Comparison of ENCODE assay signal across 8 mouse cellular contexts in the genomic region with DNA sequence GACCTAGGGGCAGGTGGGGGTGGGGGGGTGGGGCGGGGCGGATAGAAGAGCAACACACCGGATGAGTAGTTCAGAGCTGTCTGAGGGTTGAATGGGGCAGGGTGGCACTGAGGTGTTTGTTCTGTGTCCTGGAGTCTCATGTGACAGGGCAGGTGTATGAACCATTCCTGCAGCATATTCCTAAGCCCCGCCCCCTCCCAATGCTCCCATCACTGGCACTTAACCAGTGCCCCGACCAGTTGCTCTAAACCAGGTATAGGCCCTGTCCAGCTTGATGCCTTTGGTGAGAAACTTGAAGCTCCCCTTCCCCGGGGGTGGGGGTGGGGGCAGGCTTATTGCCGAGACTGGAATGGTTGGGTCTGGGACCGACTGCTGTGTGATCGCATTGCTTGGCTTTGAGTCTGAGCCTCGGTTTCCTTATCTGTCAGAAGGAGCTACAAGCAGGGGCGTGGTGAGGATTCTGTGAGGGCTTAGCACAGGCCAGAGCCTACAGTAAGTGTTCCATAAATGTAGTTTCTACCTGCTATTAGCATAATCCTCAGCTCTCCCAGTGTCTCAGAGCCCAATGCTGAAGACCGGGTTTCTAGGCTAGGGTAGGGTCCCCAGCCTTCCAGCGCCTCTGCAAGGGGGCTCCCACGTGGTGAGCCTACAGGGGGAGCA. TPM values are rescaled to one million over a fixed set of nuclear protein-coding genes. Genes with fewer than 3 reads are reported as not detected.
DNase-seq lines count a peak whose midpoint lies in the region; ATAC-seq and TF ChIP-seq lines count a peak whose summit lies in the region.
"Had no signal": no experiment of that assay in that cellular context is flagged by ENCODE, and none has a peak within 500 bp of the region (broad histone marks: within the 10 kb centered on the region; RNA-seq: fewer than 3 reads in every experiment).

No protein-coding gene starts in this region.

- no peaks in the 10 kb centered on the region for H3K9me3 ChIP-seq in lung, embryonic 14.5 days (ENCODE audit: low read depth, low read length)
- no peaks in the 10 kb centered on the region for H3K9me3 ChIP-seq in forebrain, embryonic 16.5 days (ENCODE audit: control insufficient read depth, low read length)
- no peaks in the 10 kb centered on the region for H3K9me3 ChIP-seq in liver, embryonic 14.5 days (ENCODE audit: control insufficient read depth, low read length)
- no peaks in the 10 kb centered on the region for H3K9me3 ChIP-seq in stomach, embryonic 15.5 days

- H3K4me1 ChIP-seq in lung, embryonic 14.5 days (ENCODE audit: insufficient read depth): peaks cover 35% of the 10 kb centered on the region
- H3K4me1 ChIP-seq in forebrain, embryonic 16.5 days (replicated peaks; ENCODE audit: control insufficient read depth, insufficient read depth, low read length): peaks cover 78% of the 10 kb centered on the region
- no peaks in the 10 kb centered on the region; a peak in 2 of 4 replicates for H3K4me1 ChIP-seq in liver, embryonic 14.5 days (replicated peaks; ENCODE audit: control insufficient read depth in 2 of 2, insufficient read depth in 2 of 2, low read length in 1 of 2)
- H3K4me1 ChIP-seq in stomach, embryonic 15.5 days: peaks cover 73% of the 10 kb centered on the region

- 7% methylated on average over 14 of the region's 14 CpGs for WGBS in lung, embryonic 14.5 days
- WGBS in forebrain, embryonic 16.5 days: 2% methylated on average over 14 of the region's 14 CpGs
- WGBS in liver, embryonic 14.5 days (ENCODE audit: insufficient replicate concordance): 4% methylated on average over 14 of the region's 14 CpGs
- WGBS in stomach, embryonic 15.5 days: 11% methylated on average over 14 of the region's 14 CpGs

- TF ChIP-seq CTCF in lung, embryonic 14.5 days (IDR thresholded peaks at IDR 0.05; ENCODE audit: low read depth): no peak
- no peak for TF ChIP-seq CTCF in liver, embryonic 14.5 days (IDR thresholded peaks at IDR 0.05; ENCODE audit: low read depth)

- no peak for DNase-seq in lung, embryonic 14.5 days
- no peak for DNase-seq in lung, postnatal 25 days (ENCODE audit: low spot score)
- no peak for DNase-seq in liver, embryonic 14.5 days (ENCODE audit: low read depth in 3 of 3, low spot score in 3 of 3)
- no peak for DNase-seq in frontal cortex, postnatal 36 days (ENCODE audit: low spot score in 2 of 2)
- no peak for DNase-seq in left cerebral cortex, postnatal 10 days (ENCODE audit: extremely low spot score in 1 of 2, low spot score in 2 of 2)
- DNase-seq: gastrocnemius, postnatal 36 days had no signal

- H3K36me3 ChIP-seq in lung, embryonic 14.5 days (ENCODE audit: insufficient read depth): no peaks in the 10 kb centered on the region
- H3K36me3 ChIP-seq in forebrain, embryonic 16.5 days (ENCODE audit: control insufficient read depth, insufficient read depth): no peaks in the 10 kb centered on the region
- no peaks in the 10 kb centered on the region for H3K36me3 ChIP-seq in liver, embryonic 14.5 days (replicated peaks; ENCODE audit: control insufficient read depth, insufficient read depth, low read depth)
- no peaks in the 10 kb centered on the region for H3K36me3 ChIP-seq in stomach, embryonic 15.5 days

- H3K27me3 ChIP-seq in lung, embryonic 14.5 days (ENCODE audit: insufficient read depth, low read length): peaks cover 25% of the 10 kb centered on the region
- H3K27me3 ChIP-seq in forebrain, embryonic 16.5 days (replicated peaks; ENCODE audit: control insufficient read depth, insufficient read depth, low read length): peaks cover 30% of the 10 kb centered on the region
- peaks cover 57% of the 10 kb centered on the region for H3K27me3 ChIP-seq in liver, embryonic 14.5 days (ENCODE audit: control insufficient read depth, insufficient read depth, low read length)
- 0 out of 2 replicates have a peak, but pooled peaks cover 10% of the 10 kb centered on the region for H3K27me3 ChIP-seq in stomach, embryonic 15.5 days (replicated peaks)

- H3K4me3 ChIP-seq in lung, embryonic 14.5 days (ENCODE audit: low read depth, low read length): peak overlapping the region; percentile 32
- H3K4me3 ChIP-seq in forebrain, embryonic 16.5 days (replicated peaks; ENCODE audit: low read length): peak overlapping the region; percentile 49
- H3K4me3 ChIP-seq in liver, embryonic 14.5 days (ENCODE audit: insufficient read depth in 1 of 2, low read depth in 2 of 2, low read length in 2 of 2): peak overlapping the region in 1 of 2 experiments; percentile 23; a peak in 1 of 4 replicates
- peak overlapping the region; percentile 38 for H3K4me3 ChIP-seq in stomach, embryonic 15.5 days (replicated peaks)

- peak overlapping the region; percentile 22 for H3K9ac ChIP-seq in lung, embryonic 14.5 days
- peak overlapping the region; percentile 63 for H3K9ac ChIP-seq in forebrain, embryonic 16.5 days (replicated peaks; ENCODE audit: low read depth, low read length)
- H3K9ac ChIP-seq in liver, embryonic 14.5 days (replicated peaks): no peak overlapping the region
- H3K9ac ChIP-seq in stomach, embryonic 15.5 days: no peak overlapping the region

- peak overlapping the region; percentile 69 for H3K4me2 ChIP-seq in lung, embryonic 14.5 days
- peak overlapping the region; percentile 59 for H3K4me2 ChIP-seq in forebrain, embryonic 16.5 days (ENCODE audit: low read length)
- peak overlapping the region; percentile 48 for H3K4me2 ChIP-seq in liver, embryonic 14.5 days (ENCODE audit: low read depth)
- H3K4me2 ChIP-seq in stomach, embryonic 15.5 days: peak overlapping the region; percentile 76

- no peak for TF ChIP-seq EP300 in liver, embryonic 14.5 days (IDR thresholded peaks at IDR 0.05; ENCODE audit: low read depth)

- no peak overlapping the region; the same call in 1 of the 2 replicates for H3K27ac ChIP-seq in lung, embryonic 14.5 days (ENCODE audit: low read depth)
- H3K27ac ChIP-seq in forebrain, embryonic 16.5 days (ENCODE audit: low read length): peak overlapping the region; percentile 69
- H3K27ac ChIP-seq in liver, embryonic 14.5 days: no peak overlapping the region
- H3K27ac ChIP-seq in stomach, embryonic 15.5 days: no peak overlapping the region

- ATAC-seq in lung, embryonic 14.5 days (ENCODE audit: insufficient read depth): no peak
- no peak for ATAC-seq in forebrain, embryonic 16.5 days
- no peak for ATAC-seq in liver, embryonic 14.5 days (ENCODE audit: insufficient read depth)
- ATAC-seq in stomach, embryonic 15.5 days (ENCODE audit: insufficient read depth, low FRiP score, low read depth): no peak

- intact Hi-C loops in left cerebral cortex, postnatal 10 days (cut with DNase I): no loop called here

RNA-seq across cellular contexts. Expression of gene Fam222a, which starts 3.1 kb away (rescaled TPM):
- 2.3 and 2.5 TPM in 2 replicates for polyA plus RNA-seq in lung, embryonic 14.5 days (2014; fragmentation: Nextera tagmentation; extraction: Ambion mirVana)
- polyA plus RNA-seq in forebrain, embryonic 16.5 days (2015; fragmentation: Nextera tagmentation; extraction: Ambion mirVana): 4.3 and 4.4 TPM in 2 replicates
- polyA plus RNA-seq in liver, embryonic 14.5 days (2012; rRNA removed): 0.63 and 0.71 TPM in 2 replicates
- polyA plus RNA-seq in liver, embryonic 14.5 days (2014; fragmentation: Nextera tagmentation; extraction: Ambion mirVana): 0.44 and 0.56 TPM in 2 replicates
- 2.9 and 3.8 TPM in 2 replicates for polyA plus RNA-seq in stomach, embryonic 15.5 days (2015; fragmentation: Nextera tagmentation; extraction: Ambion mirVana)
- total RNA-seq in left cerebral cortex, postnatal 10 days (2021): 1 to 10 TPM; 6.4 to 7.4 TPM

Comparison
In these comparisons a context has a peak if more than half of its experiments do, and no peak if none do; other contexts are left out.
1. H3K9ac ChIP-seq: peak in lung, embryonic 14.5 days (single experiment) and forebrain, embryonic 16.5 days (single experiment); none in liver, embryonic 14.5 days (single experiment) and stomach, embryonic 15.5 days (single experiment).
2. Peak in every context shown above with its lines, with median percentiles within 50 percentile points of each other: H3K4me2 ChIP-seq.